Mouse (Mus musculus): ENCODE data around the gene Slc24a1. TPM values are rescaled to one million over a fixed set of nuclear protein-coding genes. Genes with fewer than 3 reads are reported as not detected.

Gene Slc24a1
- not detected for polyA plus RNA-seq (2014; fragmentation: Illumina TruSeq; extraction: RNeasy Lipid Tissue Mini Kit (QIAGEN cat#74804); ENCODE audit: low replicate concordance)

GRCm38 (mm10) chr9:64951161-64951657 is at the start of gene Slc24a1:
TSS of gene Slc24a1 (minus strand) at chr9:64951607.

GRCm38 (mm10) chr9:64960117-64960977 is 8.9 kb upstream of the Slc24a1 start, which contains the start of gene Ints14:
TSS of gene Ints14 (plus strand) at chr9:64960905.

Other genes with a start within 250 kb of the Slc24a1 start
- 660 TPM for gene Rab11a, start 213.8 kb downstream of the Slc24a1 start, polyA plus RNA-seq (2014; fragmentation: Illumina TruSeq; extraction: RNeasy Lipid Tissue Mini Kit (QIAGEN cat#74804); ENCODE audit: low replicate concordance)
- gene Dennd4a, start 140.3 kb downstream of the Slc24a1 start, polyA plus RNA-seq (2014; fragmentation: Illumina TruSeq; extraction: RNeasy Lipid Tissue Mini Kit (QIAGEN cat#74804); ENCODE audit: low replicate concordance) = 8.1 TPM
- gene Ints14, start 9.3 kb upstream of the Slc24a1 start, polyA plus RNA-seq (2014; fragmentation: Illumina TruSeq; extraction: RNeasy Lipid Tissue Mini Kit (QIAGEN cat#74804); ENCODE audit: low replicate concordance) = 13.4 TPM
- 78.4 TPM for gene Hacd3, start 70.1 kb upstream of the Slc24a1 start, polyA plus RNA-seq (2014; fragmentation: Illumina TruSeq; extraction: RNeasy Lipid Tissue Mini Kit (QIAGEN cat#74804); ENCODE audit: low replicate concordance)
- 115 TPM for gene Dpp8, start 80.8 kb upstream of the Slc24a1 start, polyA plus RNA-seq (2014; fragmentation: Illumina TruSeq; extraction: RNeasy Lipid Tissue Mini Kit (QIAGEN cat#74804); ENCODE audit: low replicate concordance)
- gene Igdcc4, start 149.9 kb upstream of the Slc24a1 start, polyA plus RNA-seq (2014; fragmentation: Illumina TruSeq; extraction: RNeasy Lipid Tissue Mini Kit (QIAGEN cat#74804); ENCODE audit: low replicate concordance) = 0.56 TPM
- gene Igdcc3, start 189.6 kb upstream of the Slc24a1 start, polyA plus RNA-seq (2014; fragmentation: Illumina TruSeq; extraction: RNeasy Lipid Tissue Mini Kit (QIAGEN cat#74804); ENCODE audit: low replicate concordance) = not detected
- gene Parp16, start 243.7 kb upstream of the Slc24a1 start, polyA plus RNA-seq (2014; fragmentation: Illumina TruSeq; extraction: RNeasy Lipid Tissue Mini Kit (QIAGEN cat#74804); ENCODE audit: low replicate concordance) = 5.1 TPM